ENCODE assay signal across 25 mouse cellular contexts in genomic region chr8:49825000-49825399, GRCm38 (mm10).
DNase-seq lines count a peak whose midpoint lies in the region; ATAC-seq and TF ChIP-seq lines count a peak whose summit lies in the region.
"Had no signal": no experiment of that assay in that cellular context is flagged by ENCODE, and none has a peak within 500 bp of the region (broad histone marks: within the 10 kb centered on the region; RNA-seq: fewer than 3 reads in every experiment).

No protein-coding gene starts in this region.

- H3K4me2 ChIP-seq in forebrain, postnatal 0 days (ENCODE audit: low read depth) = no peak overlapping the region
- H3K4me2 ChIP-seq: embryonic facial prominence, embryonic 13.5 days; forebrain, embryonic 12.5 days; heart, embryonic 13.5 days; limb, embryonic 12.5 days; liver, embryonic 15.5 days; lung, embryonic 14.5 days; midbrain, embryonic 15.5 days; stomach, embryonic 15.5 days had no signal

- H3K27me3 ChIP-seq in forebrain, postnatal 0 days (ENCODE audit: insufficient read depth, low read length) = no peaks in the 10 kb centered on the region
- H3K27me3 ChIP-seq in forebrain, embryonic 10.5 days (ENCODE audit: poor library complexity, severe bottlenecking) = peaks cover 4% of the 10 kb centered on the region; the same call in 1 of the 2 replicates
- H3K27me3 ChIP-seq: embryonic facial prominence, embryonic 13.5 days; heart, embryonic 13.5 days; limb, embryonic 12.5 days; liver, embryonic 15.5 days; midbrain, embryonic 15.5 days; stomach, embryonic 15.5 days had no signal

- peak; percentile 45 for DNase-seq in forebrain, postnatal 0 days
- no peak for DNase-seq in forebrain, embryonic 10.5 days (ENCODE audit: extremely low spot score, low spot score)
- peak; percentile 64 for DNase-seq in brain, embryonic 14.5 days (ENCODE audit: low read depth)
- peak; percentile 1 to 3 for DNase-seq in cerebellum, adult 18-20 months
- DNase-seq in cerebellum, postnatal 14 days = peak; percentile 47 to 76
- no peak for DNase-seq in frontal cortex, postnatal 14 days (ENCODE audit: low spot score in 2 of 2)
- DNase-seq in testis, postnatal 10 days (ENCODE audit: low spot score) = no peak
- DNase-seq: adrenal gland, adult 8-10 months; B cell, adult 2 months; heart, postnatal 10 days; kidney, postnatal 14 days; layer of hippocampus, adult 9-11 months; lung, embryonic 14.5 days; lung, postnatal 14 days; right cerebral cortex, postnatal 25 days; thymus, postnatal 14 days had no signal

- no peak for TF ChIP-seq CTCF in forebrain, postnatal 0 days (IDR thresholded peaks at IDR 0.05; ENCODE audit: low read depth)
- TF ChIP-seq CTCF in brain, embryonic 14.5 days (IDR thresholded peaks at IDR 0.05; ENCODE audit: borderline replicate concordance, extremely low read depth, insufficient read depth, insufficient read length) = no peak

- no peak overlapping the region for H3K27ac ChIP-seq in forebrain, postnatal 0 days (ENCODE audit: low read depth, low read length)
- H3K27ac ChIP-seq in forebrain, embryonic 10.5 days = no peak overlapping the region
- H3K27ac ChIP-seq: embryonic facial prominence, embryonic 13.5 days; forebrain, embryonic 12.5 days; heart, embryonic 13.5 days; hindbrain, embryonic 10.5 days; limb, embryonic 12.5 days; liver, embryonic 15.5 days; midbrain, embryonic 15.5 days; stomach, embryonic 15.5 days had no signal

- H3K36me3 ChIP-seq in forebrain, postnatal 0 days (ENCODE audit: insufficient read depth) = no peaks in the 10 kb centered on the region
- no peaks in the 10 kb centered on the region for H3K36me3 ChIP-seq in forebrain, embryonic 10.5 days (replicated peaks)
- H3K36me3 ChIP-seq: embryonic facial prominence, embryonic 13.5 days; forebrain, embryonic 12.5 days; heart, embryonic 13.5 days; hindbrain, embryonic 10.5 days; limb, embryonic 12.5 days; liver, embryonic 15.5 days; midbrain, embryonic 15.5 days; stomach, embryonic 15.5 days had no signal

- WGBS in forebrain, postnatal 0 days = 66% methylated on average over 5 of the region's 5 CpGs
- WGBS in forebrain, embryonic 10.5 days = 89% methylated on average over 5 of the region's 5 CpGs

- no peak overlapping the region for H3K4me3 ChIP-seq in forebrain, postnatal 0 days (ENCODE audit: low read depth, low read length)
- no peak overlapping the region for H3K4me3 ChIP-seq in forebrain, embryonic 10.5 days
- H3K4me3 ChIP-seq: embryonic facial prominence, embryonic 13.5 days; forebrain, embryonic 12.5 days; heart, embryonic 13.5 days; hindbrain, embryonic 10.5 days; limb, embryonic 12.5 days; liver, embryonic 15.5 days; midbrain, embryonic 15.5 days; stomach, embryonic 15.5 days had no signal

- peak; percentile 81 for ATAC-seq in forebrain, postnatal 0 days
- ATAC-seq: intestine, postnatal 0 days; midbrain, embryonic 15.5 days had no signal

- no peak overlapping the region for H3K9ac ChIP-seq in forebrain, postnatal 0 days
- H3K9ac ChIP-seq: embryonic facial prominence, embryonic 13.5 days; forebrain, embryonic 12.5 days; heart, embryonic 13.5 days; limb, embryonic 12.5 days; liver, embryonic 15.5 days; lung, embryonic 14.5 days; midbrain, embryonic 15.5 days; stomach, embryonic 15.5 days had no signal

- H3K9me3 ChIP-seq in forebrain, postnatal 0 days (ENCODE audit: low read length) = no peaks in the 10 kb centered on the region
- no peaks in the 10 kb centered on the region for H3K9me3 ChIP-seq in forebrain, embryonic 10.5 days
- H3K9me3 ChIP-seq: embryonic facial prominence, embryonic 13.5 days; forebrain, embryonic 12.5 days; heart, embryonic 13.5 days; hindbrain, embryonic 10.5 days; limb, embryonic 12.5 days; liver, embryonic 15.5 days; midbrain, embryonic 15.5 days; stomach, embryonic 15.5 days had no signal

- no peaks in the 10 kb centered on the region for H3K4me1 ChIP-seq in forebrain, postnatal 0 days (ENCODE audit: insufficient read depth)
- H3K4me1 ChIP-seq in forebrain, embryonic 10.5 days = peaks cover 20% of the 10 kb centered on the region
- H3K4me1 ChIP-seq: forebrain, embryonic 12.5 days; heart, embryonic 13.5 days; limb, embryonic 12.5 days; liver, embryonic 15.5 days; stomach, embryonic 15.5 days had no signal

- TF ChIP-seq POLR2A in brain, embryonic 14.5 days (IDR thresholded peaks at IDR 0.05; ENCODE audit: borderline replicate concordance, extremely low read depth, insufficient read depth, insufficient read length, poor library complexity, severe bottlenecking) = no peak

Comparison
In these comparisons a context has a peak if more than half of its experiments do, and no peak if none do; other contexts are left out.
1. DNase-seq: peak in forebrain, postnatal 0 days (single experiment), brain, embryonic 14.5 days (single experiment), cerebellum, adult 18-20 months (2 of 2) and cerebellum, postnatal 14 days (2 of 2); none in forebrain, embryonic 10.5 days (single experiment), frontal cortex, postnatal 14 days (0 of 2) and testis, postnatal 10 days (single experiment).